Mouse (Mus musculus): ENCODE measurements at regions not wholly inside any gene's neighbourhood (a gene's known extent, or its start where the extent isn't known, plus 50 kb on each side); places are given as distances from the start of the nearest gene placed in this dataset.

DNA sequence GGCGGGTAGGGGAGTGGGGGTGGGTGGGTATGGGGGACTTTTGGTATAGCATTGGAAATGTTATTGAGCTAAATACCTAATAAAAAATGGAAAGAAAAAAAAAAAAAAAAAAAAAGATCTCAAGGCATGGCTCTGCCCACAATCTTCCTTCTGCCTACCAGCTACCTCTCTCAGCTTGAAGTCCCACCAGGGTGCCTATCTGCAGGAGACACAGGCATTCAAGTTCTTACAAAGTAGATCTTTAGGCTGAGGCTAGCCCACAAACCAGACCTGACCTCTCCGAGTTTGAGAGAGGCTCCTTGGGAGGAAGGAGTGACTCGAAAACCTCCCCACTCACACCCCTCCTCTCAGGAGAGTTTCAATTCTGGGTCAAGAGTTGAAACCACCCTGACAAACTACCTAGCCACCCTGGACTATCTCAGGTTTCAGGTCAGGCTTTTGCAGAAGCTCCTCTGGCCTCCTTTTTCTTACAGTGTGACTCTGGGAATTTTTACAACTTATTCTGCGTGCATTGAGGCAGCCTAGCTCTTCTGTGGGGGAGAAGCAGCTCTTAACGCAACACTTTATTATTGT, 187.6 kb upstream of the Cxcr4 start:
- DNase-seq: no peak

DNA sequence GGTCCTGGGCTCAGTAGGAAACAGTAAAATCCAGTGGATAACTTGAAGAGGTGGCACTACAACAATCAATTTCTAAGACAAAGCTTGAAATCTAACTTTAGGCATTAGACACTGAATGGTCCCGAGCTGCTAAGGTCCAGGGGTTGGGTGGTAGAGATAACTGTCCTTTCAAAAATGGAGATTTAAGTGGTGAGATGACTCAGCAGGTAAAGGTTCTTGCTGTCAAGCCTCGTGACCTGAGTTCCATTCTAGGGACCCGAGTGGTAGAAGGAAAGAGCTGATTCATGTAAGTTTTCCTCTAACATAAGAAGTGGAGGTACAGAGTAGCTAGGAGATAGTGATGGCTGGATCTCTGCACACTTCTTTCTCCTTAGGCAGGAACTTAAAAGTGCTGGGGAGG, 180.3 kb upstream of the Cxcr4 start:
- DNase-seq: no peak

DNA sequence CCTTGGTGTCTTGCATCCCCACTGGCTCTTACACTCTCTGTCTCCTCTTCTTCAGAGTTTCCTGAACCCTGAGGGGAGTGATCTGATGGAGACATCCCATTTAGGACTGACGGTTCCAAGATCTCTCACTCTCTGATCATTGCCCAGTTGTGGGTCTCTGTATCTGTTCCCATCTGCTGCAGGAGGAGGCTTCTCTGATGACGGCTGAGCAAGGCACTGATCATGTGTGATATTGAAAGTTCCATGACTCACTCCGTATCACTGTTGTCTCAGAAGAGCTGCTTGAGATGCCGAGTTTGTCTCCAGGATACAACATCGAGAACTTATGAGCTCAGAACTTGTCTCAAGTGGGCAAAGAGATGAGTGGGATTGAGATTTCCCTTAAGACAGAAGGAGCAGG, 178.7 kb upstream of the Cxcr4 start:
- DNase-seq: no peak

DNA sequence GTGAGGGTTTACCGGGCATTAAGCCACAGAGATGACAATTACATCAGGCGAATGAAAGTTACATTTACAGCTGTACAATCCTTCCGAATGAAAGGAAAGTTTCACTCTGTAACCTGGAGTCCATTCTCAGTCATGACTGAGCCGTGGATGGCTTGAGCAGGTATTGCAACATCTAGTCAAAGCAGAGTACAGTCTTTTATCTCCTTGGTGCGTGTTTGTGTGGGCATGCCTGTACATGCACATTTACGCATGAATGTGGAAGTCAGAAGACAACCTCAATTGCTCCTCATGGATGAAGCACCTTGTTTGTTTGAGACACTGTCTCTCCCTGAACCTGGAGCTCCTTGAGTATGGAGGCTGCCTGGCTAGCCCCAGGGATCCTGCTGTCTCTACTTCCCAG, 175.9 kb upstream of the Cxcr4 start:
- no peak for DNase-seq

DNA sequence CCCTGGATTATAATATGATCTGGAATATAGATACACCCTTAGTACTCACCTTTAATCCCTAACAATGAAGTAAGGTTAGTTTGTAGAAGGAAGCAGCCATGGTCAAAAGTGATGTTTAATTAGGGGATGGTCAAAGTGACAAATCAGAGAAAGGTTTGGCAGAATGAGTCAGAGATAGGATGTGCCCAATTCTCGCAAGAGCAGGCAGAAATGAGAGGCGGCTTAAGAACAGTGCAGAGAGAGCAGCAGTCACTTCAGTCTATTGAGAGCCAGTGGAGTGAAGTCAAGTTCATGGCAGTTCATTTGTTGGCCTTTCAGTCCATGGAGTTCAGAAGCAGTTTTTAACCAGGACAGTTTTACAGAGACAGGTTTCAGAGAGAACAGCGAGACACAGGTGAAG, 175.3 kb upstream of the Cxcr4 start:
- no peak for DNase-seq

DNA sequence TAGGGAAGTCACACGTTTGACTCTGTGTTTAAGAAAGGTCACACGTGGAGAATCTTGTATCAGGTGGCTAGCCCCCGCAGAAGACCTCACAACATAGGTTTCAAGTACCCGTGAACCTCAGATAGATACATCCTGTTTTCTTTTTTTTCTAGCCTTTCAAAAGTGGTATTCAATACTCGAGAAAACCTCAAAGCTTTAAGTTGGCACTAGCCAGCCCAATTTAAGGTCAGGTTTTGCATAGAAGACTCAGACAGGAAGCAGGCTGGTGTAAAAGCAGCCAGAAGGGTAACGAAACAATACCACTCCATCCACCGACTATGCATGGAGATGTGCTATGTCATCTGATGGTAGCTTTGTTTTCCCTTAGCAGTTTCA, 174.8 kb upstream of the Cxcr4 start:
- no peak for DNase-seq

DNA sequence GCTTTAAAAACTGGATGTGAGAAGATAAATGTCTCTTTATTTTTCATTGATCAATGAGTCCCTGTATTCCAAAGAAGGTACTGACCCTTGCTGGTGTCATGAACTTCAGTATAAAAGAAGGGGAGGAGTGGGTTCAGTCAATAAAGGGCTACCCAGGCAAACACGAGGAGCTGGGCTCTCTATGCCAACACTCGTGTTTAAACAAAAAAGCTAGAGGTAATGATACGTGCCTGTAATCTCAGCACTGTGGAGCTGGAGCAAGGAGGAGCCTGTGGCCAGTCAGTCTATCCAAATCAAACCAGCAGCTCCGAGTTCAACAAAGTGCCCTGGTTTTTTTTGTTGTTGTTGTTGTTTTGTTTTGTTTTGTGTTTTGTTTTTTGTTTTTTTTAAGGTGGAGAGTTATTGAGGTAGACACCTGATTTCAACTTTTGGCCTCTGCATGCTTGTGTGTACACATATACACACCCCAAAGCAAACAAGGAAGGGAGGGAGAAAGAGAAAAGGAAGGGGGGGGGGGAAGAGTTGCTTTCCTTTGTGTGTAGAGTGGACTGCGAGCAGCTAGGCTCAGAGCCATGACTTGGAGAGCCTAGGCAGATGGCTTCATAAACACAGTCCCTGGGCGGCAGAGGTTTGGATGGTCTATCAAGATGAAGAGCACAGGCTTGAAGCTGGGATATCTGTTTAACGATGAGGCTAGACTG, 174.2 kb upstream of the Cxcr4 start:
- no peak for DNase-seq

DNA sequence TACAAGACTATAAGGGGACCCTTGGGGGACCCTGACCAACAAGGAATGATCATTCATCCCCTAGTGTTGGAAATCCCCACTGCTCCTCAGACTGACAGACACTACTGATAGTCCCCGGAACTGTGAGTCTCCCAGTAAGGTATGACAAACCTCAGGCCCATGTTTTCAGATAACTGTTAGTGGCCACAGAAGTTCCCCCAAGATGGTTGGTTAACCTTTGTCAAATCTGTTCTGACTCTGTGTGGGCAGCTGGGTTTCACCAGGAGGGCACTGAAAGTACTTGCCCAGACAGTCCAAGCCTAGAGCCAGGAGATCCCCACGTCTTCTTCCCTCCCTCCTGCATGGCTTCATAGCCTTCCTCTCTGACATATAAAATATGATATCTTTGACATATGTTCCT, 173.5 kb upstream of the Cxcr4 start:
- DNase-seq: no peak

DNA sequence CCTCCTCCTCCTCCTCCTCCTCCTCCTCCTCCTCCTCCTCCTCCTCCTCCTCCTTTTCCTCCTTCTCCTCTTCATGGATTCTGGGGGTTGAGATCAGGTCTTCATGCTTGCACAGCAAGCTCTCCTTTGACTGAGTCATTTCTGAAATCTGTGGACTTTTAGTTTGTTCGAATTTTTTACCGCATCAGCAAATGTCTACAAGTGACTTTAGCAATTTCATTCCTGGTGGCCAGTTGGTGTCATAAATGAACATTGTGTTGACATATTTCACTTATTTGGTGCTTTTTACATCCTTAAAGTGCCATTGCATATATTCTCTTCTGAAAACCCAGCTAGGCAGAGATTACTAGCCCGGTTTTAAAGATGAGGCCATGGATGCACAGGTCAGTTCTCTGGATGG, 173.0 kb upstream of the Cxcr4 start:
- DNase-seq: no peak

DNA sequence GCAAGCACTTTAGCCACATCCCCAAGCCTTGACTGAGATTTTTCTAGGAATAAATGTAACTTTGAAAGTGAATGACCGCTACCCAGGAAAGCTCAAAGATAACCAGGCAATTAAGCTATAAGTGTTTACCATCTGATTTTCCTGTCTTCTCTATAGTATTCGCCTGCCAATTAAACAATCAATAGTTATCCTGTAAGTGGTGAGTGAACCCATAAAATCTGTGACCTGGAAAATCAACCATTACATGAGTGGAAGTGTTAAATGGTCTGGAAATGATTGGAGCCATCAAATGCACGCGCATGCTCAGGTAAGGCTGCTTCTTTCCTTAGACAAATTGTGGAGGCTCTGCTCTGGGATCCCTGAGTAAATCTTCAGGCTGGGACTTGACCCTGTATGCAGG, 170.8 kb upstream of the Cxcr4 start:
- DNase-seq: no peak

DNA sequence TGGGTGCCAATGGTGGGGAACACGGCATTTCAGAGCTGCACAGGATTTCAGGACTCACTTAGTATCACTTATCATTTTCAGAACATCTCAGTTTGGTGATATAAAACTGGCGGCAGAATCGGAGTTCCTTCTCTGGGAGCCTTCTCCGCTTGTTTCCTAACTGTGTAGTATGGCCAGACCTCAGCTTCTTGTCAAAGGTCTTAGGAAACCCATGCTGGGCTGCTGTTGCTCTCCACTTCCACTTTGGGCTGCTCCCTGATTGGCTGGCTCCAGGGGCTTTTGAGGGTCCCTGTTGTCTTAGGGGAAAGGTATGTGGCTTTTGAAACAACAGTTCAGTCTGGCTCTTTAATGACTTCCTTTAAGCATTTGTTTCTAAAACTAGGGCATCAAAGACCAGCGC, 170.0 kb upstream of the Cxcr4 start:
- DNase-seq: no peak

DNA sequence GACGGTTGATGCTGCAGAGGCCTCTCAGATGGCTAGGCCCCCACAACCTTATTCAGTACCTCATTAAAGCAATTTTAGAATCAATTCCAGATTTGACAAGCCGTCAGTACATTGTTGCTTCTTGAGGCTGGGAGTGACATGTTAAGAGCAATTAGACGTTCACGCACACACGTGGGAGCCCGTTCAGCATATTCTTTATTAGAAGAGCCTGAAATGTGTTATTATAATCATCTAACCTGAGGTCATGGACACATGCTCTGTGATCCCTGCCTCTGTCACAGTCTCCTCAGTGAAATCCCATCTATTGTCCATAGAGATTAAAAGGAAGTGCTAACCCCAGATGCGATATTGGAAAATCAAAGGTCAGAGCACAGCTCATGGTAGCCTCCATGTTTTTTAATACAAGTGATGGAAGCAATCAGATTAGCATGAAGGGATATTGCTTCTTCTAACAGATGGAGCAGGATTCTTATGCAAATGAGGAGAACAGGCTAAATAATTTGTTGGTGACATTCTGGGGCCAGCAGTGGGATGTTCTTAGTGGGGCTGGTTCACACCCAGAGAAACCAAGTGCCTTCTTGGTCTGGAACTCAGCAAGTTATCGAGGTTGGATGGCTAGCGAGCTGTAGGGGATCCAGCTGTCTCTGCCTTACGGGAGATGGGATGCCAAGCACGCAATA, 166.8 kb upstream of the Cxcr4 start:
- no peak for DNase-seq

DNA sequence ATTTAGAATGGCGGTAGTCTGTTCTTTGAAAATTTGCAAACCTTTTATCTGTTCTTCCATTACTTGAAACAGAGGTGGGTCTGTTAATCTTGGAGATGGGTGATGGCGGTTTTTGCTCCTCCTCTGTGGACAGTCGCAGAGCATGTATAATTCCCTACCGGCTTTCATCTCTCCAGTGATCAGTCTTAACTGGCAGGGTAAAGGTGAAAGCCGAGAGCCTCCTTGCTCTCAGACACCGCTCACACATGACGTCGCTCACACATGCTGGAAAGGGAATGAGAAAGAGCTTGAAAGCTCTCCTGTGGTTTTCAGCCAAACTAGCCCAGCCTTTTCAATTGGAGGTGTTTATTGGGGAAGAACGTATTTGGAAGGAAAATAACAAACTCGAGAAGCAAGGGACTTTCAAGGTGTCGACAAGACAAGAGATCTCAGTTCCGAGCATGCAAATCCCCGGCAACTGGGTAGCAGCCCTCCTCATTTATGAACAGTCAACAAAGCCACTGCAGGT, 166.3 kb upstream of the Cxcr4 start:
- DNase-seq: no peak

DNA sequence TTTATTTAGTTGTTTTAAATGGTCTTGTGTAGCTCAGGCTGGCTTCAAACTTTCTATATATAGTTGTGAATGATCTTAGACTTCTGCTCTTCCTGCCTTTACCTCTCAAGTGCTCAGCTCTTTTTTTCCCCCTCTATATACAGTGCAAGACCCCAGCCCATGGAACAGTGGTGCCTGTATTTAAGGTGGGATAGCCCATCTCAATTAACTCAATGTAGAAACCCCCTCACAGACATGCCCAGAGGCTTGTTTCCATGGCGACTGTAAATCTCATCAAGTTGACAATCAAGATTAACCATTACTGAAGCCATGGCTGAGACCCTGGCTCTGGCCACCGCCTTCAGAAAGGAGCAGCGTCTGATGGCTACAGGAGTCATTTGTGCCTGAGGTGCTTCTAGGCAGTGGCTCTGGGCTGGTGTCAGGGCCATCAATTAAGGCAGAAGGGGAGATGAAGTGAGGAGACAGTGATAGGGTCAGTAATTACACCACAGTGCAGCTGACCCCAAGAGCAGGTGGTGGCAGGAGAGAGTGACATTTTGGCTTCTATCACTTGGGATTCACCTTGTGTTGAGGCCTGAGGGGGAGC, 161.4 kb upstream of the Cxcr4 start:
- DNase-seq: no peak

DNA sequence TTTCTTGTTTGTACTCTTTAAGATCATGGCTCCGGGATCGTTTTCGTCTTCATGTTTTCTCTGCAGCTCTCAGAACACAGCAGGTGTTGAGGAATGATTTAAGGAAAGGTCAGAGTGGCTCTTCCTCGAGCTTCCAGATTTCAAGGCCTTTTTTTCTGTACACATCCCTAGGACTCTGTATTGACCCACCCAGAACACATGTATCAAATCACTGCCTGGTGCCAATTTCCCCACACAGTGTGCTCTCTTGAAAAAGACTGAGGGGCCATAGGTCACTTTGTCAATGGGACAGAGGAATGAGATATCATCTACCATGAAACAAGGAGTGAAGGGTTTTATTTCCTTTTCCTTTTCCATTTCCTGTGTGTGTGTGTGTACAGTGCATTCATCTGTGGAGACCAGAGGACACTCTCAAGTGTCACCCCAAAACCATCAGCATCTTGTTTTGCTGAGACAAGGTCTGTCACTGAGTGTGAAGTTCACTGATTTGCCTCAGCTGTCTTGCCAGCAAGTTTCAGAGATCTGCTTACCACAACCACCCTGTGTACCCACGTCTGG, 157.4 kb upstream of the Cxcr4 start:
- no peak for DNase-seq

DNA sequence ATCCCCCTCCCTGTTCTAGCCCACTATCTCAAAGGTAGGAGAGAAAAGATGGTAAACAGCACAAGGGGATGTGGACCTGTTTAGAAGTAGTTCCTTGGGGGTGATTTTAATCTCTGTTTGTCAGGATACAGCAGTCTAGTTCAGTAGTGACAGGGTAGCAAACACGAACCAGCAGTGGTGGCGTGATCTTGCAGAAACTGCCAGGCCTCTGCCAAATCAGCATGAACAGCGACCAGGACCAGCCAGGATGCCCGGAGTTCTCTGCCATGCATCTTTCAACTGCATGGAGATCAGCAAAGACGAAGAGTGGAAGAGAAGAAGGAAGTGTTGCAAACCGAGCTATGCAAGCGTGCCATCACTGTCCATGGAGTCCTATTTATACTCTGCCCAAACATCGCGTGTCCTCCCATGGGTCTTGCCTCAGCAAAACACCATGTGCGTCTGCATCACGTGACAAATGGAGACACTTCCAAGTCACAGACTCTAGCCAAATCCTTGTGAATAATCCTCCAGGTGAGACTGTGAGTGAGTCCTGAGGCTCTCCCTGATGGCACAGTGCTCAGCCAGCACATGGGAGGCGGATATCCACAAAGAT, 155.2 kb upstream of the Cxcr4 start:
- DNase-seq: no peak

DNA sequence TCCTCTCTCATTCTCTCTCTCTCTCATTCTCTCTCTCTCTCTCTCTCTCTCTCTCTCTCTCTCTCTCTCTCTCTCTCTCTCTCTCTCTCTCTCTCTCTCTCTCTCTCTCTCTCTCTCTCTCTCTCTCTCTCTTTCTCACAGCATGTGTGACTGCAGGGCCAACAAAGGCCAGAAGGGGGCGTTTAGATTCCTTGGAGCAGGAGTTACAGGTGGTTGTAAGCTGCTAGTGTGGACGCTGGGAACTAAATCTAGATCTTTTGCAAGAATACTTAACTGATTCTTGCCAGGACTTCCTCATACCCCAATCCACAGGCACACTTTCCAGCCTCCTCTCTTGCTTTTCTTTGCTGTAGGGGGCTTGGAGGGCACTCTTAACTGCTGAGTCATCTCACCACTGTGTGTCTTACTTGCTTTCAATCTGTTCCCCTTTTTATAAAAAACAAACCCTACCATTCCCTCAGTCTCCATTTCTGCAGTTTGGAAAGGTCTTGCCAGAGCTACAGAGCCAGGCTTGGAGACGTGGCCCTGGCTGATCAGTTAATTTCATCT, 154.4 kb upstream of the Cxcr4 start:
- peak in 1 of 2 experiments; percentile 9 for DNase-seq

DNA sequence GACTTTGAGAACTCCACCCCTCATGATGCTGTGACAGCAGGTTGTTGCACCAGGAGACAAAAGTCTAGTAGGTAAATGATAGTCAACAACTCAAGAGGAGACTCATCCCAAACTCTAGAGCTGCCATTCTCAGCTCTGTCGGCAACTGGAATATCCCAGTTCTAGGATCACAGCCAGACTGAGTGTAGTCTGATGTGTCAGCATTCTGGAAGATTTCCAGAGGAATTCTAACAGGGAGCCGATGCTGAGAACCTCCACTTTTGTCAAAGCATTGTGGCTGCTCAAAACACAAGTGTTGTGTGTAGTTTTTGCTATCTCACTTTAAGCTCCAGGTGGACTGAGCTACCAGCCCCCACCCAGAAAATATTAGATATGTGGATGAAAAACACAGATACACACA, 148.5 kb upstream of the Cxcr4 start:
- peak in 1 of 2 experiments; percentile 6 for DNase-seq

DNA sequence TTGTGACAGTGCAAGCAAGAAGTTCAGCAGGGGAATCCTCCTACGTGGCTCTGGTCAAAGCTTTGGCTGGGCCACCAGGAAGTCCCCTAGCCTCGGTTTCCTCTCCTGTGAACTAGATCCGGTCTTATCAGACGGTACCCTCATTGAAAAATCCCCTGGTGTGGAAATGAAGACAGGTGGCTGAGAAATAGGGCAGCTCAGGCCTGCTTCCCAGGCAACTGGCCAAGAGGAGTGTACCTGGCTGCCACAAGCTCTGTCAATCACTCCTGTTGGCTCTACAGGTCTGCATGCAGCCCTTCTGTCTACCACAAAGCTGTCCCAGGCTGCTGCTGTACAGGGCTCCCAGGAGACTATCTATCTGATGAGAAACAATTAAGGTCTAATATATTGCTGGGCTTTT, 146.1 kb upstream of the Cxcr4 start:
- DNase-seq: no peak

DNA sequence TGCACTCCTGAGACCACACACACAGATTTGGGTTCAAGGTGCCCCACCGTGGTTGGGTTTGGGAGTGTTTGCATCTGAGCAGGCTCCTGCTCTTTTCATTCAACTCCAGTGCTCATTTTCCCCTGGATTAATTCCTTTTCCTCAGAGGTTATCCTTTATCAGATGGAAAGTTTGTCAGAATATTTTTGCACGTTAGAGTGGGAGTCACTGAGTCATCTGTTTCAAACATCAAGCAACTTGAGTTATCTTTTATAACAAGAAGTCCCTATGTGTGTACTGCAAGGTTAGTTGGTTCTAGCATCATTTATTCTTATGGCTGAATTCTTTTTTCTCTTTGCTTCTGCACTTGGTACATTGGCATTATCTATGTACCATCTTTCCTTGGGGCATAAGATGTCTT, 142.8 kb upstream of the Cxcr4 start:
- DNase-seq: no peak

DNA sequence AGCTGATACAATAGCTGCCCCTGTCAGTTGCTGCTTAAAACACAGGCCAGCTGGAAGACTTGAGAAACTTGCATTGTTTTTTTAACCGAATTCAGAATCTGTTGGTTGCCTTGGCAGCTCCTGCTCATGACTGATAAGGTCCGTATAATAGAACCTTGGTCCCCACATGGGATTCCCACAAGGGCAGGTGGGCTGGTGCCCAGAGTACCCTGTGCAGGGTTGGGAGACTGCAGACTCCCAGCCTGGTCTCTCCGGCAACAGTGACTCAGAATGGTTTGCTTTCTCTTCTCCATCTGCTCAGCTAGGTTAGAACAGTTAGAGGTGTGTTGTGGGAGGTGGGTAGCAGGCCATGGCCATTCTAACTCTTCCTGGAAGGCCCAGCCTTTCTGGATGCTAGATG, 139.4 kb upstream of the Cxcr4 start:
- DNase-seq: no peak

DNA sequence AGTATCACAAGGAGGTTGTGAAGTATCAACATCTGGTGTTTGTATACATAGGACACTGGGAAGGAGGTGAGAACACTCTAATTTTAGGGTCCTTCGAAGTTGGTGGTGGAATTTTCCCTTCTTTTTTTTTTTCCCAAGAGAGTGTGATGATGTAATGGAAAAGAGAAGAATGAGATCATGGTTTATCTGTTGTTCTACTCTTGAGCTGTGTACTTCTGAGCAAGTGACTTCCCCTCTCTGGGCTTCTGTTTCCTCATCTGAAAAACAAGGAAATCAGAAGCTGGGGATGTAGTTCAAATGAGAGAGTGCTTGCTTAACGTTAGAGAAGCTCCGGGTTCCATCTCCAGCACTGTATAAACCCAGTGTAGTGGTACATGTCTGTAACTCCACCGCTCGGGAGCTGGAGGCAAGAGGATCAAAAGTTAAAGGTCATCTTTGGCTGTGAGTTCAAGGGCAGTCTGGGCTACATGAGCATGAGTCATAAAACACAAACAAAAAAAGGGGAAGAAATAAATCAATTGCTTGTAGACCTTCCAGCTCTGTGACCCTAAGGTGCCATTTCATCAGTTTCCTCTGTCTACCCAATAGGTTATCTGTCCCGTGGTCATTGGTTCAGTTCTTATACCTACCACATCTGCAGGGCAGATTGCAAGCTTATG, 132.5 kb upstream of the Cxcr4 start:
- no peak for DNase-seq

Data from kidney, postnatal 4 days (tissue).